Mouse (Mus musculus): ENCODE data around the gene 4930558C23Rik.
"Not testable (repeated sequence)": the region's sequence is repeated elsewhere in the genome, so short reads cannot be mapped to it uniquely, and the experiment has no call there.

4930558C23Rik gene

GRCm38 (mm10) chr3:95370101-95370500 lies 32.5 kb downstream of the 4930558C23Rik start:
- DNase-seq (ENCODE audit: low spot score) = no peak

DNA sequence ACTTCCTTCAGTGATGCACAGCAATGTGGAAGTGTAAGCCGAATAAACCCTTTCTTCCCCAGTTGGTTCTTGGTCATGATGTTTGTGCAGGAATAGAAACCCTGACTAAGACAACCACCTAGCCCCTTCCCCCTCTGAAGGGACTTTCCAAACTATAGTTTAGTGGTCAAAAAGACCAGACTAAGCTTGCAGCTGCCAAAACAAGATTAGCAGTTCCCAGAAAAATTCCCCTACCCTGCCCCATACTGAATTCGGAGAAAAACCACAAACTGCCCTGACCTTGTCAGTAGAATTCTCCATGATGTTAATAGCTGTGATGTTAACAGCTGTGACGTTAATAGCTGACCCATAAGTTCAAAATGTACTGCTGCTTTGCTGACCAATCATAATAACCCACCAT lies 42.4 kb downstream of the 4930558C23Rik start:
- not testable (repeated sequence) for DNase-seq (ENCODE audit: low spot score)

DNA sequence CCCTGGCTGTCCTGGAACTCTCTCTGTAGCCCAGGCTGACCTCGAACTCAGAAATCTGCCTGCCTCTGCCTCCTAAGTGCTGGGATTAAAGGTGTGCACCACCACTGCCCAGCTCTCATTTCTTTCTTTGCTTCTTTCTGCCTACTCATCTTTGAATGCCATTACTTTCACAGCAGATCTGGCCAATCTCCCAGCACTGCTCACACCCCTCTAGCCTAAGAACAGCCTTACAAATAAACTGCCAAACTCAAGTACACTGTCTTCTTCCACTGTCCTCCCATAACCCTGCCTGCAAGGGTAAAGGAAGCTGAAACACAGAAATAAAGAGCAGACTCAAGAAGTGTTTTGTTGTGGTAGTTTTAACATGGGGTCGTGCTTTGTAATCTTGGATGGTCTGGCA lies 44.9 kb downstream of the 4930558C23Rik start:
- no peak for DNase-seq (ENCODE audit: low spot score)

DNA sequence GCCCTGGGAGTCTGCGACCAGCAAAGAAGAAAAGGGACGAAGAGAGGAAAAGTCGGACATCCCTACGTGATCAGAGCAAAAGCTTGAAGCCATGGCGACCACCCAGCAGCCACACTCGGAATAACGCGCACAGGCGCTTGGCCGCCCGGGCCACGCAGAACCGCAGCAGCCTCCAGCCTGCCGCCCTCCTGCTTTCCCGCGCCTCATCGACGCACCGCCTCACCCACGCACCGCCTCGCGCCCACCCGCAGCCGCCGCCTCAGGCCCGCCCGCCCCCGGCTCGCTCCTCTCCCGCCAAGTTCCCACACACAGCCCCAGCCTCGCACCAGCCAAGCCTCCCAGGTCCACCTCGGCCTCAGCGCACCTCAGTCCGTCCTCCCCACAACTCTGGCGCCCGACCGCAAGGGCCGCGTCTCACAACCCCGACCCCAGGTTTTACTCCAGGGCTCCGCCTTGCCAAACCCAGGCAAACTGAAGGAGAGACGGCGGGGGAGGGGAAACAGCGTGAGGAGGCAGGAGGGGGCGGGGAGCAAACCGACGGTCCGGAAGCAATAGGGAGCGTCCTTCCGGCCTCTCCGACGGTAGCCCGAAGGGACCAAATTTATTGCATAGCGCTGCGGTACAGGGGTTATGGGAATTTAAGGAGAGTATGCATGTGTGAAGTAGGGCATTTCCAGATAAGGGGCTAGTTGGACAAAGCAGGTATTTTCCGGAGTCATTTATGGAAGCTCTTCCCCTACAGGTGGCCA lies 45.8 kb downstream of the 4930558C23Rik start, which contains the start of gene Setdb1:
Gene Setdb1, minus strand, starts transcription at position 502 of the 749 bp plus-strand sequence.
- peak; percentile 94 for DNase-seq (ENCODE audit: low spot score)

GRCm38 (mm10) chr3:95355911-95356544 lies 46.6 kb downstream of the 4930558C23Rik start:
- DNase-seq (ENCODE audit: low spot score) = not testable (repeated sequence)

GRCm38 (mm10) chr3:95349491-95349890 lies 53.1 kb downstream of the 4930558C23Rik start:
- DNase-seq (ENCODE audit: low spot score) = no peak

DNA sequence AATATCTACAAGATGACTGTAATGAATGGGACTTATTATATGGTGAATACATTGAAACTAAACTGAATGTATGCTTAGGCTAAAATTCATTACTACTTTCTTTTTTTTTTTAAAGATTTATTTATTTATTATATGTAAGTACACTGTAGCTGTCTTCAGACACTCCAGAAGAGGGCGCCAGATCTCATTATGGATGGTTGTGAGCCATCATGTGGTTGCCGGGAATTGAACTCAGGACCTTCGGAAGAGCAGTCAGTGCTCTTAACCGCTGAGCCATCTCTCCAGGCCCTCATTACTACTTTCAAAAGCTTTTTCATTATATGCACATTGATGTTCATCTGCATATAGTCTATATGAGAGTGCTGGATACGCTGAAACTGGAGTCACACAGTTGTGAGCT lies 54.3 kb downstream of the 4930558C23Rik start:
- DNase-seq (ENCODE audit: low spot score) = not testable (repeated sequence)

DNA sequence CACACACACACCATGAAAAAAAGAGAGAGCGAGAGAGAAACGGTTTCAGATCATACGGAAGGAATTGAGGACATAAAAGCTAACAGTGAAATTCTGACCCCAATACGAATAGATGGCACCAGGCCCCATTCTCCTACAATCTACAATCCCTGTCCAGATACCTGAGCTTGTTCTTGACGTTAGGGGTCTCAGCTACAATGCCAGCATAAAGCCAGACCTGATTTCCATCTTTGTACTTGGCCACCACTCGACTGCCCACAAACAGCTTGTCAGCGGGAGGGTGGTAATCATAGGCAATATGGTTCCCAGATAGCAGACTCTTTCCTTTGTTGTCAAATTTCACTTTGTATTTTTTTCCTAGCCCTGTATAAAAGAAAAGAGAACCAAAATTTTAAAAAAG lies 56.2 kb downstream of the 4930558C23Rik start:
- DNase-seq (ENCODE audit: low spot score) = no peak

DNA sequence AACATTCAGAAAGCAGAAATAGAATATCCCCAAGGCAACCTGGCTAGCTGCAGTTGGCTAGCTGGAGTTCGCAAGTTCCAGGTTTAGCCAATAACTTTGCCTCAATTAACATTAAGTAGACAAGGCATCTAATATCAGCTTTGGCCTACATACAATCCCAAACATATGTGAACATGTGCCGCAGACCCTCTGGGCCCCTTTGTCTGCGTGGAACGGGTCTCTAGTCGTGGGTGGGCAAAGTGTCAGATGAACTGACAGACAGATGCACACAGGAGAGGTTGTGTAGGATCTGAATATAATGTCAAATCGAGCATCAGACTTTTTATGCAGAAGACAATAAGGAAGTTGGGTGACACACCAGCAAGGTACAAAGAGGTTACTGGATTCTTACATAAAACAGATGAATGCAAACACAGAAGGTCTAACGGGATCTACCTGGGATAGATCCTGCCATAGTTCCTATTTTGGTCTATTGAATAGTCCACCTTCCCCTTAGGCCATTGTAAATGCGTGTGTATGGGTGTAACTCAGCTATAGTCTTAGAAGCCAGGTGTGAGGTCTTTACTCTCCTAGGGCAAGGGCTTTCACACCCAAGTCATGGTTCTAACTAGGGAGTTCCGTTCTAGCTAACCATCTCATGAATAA lies 59.2 kb downstream of the 4930558C23Rik start:
- not testable (repeated sequence) for DNase-seq (ENCODE audit: low spot score)

DNA sequence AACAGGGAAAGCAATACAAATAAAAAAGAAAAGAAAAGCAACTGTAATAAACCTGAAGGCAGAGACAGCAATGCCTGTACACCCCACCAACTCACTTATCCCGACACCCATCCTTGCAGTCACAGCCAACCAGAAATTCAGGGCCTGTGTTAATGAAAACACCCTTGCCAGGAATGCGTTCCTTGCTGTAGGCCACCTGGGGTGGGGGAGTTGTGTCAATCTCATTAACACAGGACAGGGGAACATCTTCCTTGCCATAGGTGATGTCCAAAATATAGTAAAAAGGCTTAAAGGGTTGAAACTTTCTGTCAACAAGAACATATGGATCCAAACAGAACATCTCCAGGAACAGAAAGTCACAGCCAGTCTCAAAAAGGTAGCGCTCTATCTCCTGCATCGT lies 64.4 kb downstream of the 4930558C23Rik start:
- DNase-seq (ENCODE audit: low spot score) = no peak

GRCm38 (mm10) chr3:95337345-95337744 lies 65.3 kb downstream of the 4930558C23Rik start:
- DNase-seq (ENCODE audit: low spot score) = no peak

Measured in urinary bladder, postnatal 25 days (tissue).